Mouse (Mus musculus) lung, adult 2 months (tissue): ENCODE results near the gene Il6st. TPM values are rescaled to one million over a fixed set of nuclear protein-coding genes. Genes with fewer than 3 reads are reported as not detected.

ENCODE experiments used
- DNase-seq: peaks from one replicate; pipeline ENCODE4 v3.0.0; 2022
- H3K4me1 ChIP-seq: fragments of 200-500 bp; 2 replicates; pipeline ENCODE4 v1.6.1; 2011; ENCODE audit warnings: low read length; ENCODE audit not compliant: control insufficient read depth, insufficient read depth
- H3K4me3 ChIP-seq: fragments of 200-500 bp; replicated peaks from 2 replicates; pipeline ENCODE3; 2011; ENCODE audit warnings: low read depth, mild to moderate bottlenecking, control low read depth, low read length; ENCODE audit errors: extremely low read depth
- CTCF ChIP-seq: fragments of 200-500 bp; IDR thresholded peaks from 2 replicates; pipeline ENCODE4 v1.5.1; 2011; ENCODE audit warnings: mild to moderate bottlenecking, low read length, control low read depth; ENCODE audit not compliant: insufficient read depth
- POLR2A ChIP-seq: fragments of 200-500 bp; IDR thresholded peaks from 2 replicates; pipeline ENCODE4 v1.6.1; 2011; ENCODE audit warnings: low read depth, mild to moderate bottlenecking, control low read depth, low read length, borderline replicate concordance; ENCODE audit errors: extremely low read depth
- WGBS: fragments of 180-500 bp; shearing (Covaris S2); methylation state at CpG from one replicate; pipeline ENCODE4 v1.1.7; 2018; 5-methylcytosine and 5-hydroxymethylcytosine counted together
- polyA plus RNA-seq: library from polyadenylated mRNA; depleted of rRNA; stranded (reverse); fragments of >200 nt; gene quantifications from 2 replicates; pipeline ENCODE4 v1.2.3, GENCODE M21; 2012; rRNA removed

The Il6st gene
- polyA plus RNA-seq = 45.4 and 60.5 TPM in 2 replicates

DNA sequence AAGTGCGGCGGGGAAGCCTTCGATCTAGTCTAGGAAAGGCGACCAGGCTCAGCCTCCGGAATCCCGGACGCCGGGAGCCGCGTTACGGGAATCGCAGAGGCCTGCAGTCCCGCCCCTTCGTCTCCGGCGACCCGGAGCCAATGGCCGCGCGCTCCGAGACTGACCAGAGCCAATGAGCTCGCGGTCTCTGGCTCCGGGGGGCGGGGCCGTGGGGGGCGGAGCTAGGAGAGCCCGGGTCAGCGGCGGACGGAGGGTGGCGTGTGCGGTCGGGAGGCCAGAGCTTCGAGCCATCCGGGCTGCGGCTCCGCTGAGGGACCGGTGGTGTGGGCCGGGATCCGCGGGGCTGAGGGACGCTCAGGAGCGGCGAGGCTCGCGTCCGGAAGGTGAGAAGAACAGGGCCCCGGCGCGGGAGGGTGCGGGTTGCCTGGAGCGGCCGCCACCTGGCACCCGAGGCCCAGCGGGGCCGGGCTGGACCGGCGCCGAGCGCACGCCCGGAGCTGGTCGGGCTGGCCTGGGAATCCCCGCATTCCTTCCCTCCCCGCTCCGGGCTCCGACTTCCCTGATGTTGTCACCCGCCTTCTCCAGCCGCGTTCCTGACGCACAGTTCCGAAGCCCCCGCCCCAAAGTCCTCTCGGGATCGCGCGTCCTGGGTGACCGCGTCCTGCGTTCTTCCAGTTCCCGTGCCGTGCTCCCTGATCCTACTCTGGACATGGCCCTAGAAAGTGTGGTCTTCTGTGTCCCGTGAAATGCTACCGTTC, at the start of gene Il6st:
Gene Il6st (plus strand): TSS at position 203 of the 758 bp plus-strand sequence.
- no peak for TF ChIP-seq CTCF
- TF ChIP-seq POLR2A = peak; percentile 73
- DNase-seq = peak; percentile 93
- H3K4me3 ChIP-seq = peak within 1 kb of the TSS; percentile 91
- peaks cover 15% of the 10 kb centered on the region for H3K4me1 ChIP-seq
- under 1% methylated on average over 84 of the region's 85 CpGs for WGBS

- 79% methylated on average over 6 of the region's 6 CpGs for WGBS
- no peak overlapping the region for H3K4me3 ChIP-seq
- no peak for DNase-seq
- H3K4me1 ChIP-seq = no peaks in the 10 kb centered on the region
- TF ChIP-seq CTCF (no peak), POLR2A (no peak)
Observed at GRCm38 (mm10) chr13:112415896-112416295, 48.0 kb upstream of the Il6st start.

- no peak for DNase-seq
- TF ChIP-seq POLR2A (no peak), CTCF (no peak)
- WGBS = 16% methylated on average over 8 of the region's 8 CpGs
- Histone ChIP-seq H3K4me3 (no peak overlapping the region), H3K4me1 (no peaks in the 10 kb centered on the region)
Observed at GRCm38 (mm10) chr13:112416410-112417162, 47.3 kb upstream of the Il6st start.

- TF ChIP-seq CTCF = no peak
- TF ChIP-seq POLR2A = no peak
- Histone ChIP-seq H3K4me1 (no peaks in the 10 kb centered on the region), H3K4me3 (no peak overlapping the region)
- DNase-seq = no peak
- 54% methylated on average over 4 of the region's 4 CpGs for WGBS
Observed at GRCm38 (mm10) chr13:112417163-112417523, 46.7 kb upstream of the Il6st start.

DNA sequence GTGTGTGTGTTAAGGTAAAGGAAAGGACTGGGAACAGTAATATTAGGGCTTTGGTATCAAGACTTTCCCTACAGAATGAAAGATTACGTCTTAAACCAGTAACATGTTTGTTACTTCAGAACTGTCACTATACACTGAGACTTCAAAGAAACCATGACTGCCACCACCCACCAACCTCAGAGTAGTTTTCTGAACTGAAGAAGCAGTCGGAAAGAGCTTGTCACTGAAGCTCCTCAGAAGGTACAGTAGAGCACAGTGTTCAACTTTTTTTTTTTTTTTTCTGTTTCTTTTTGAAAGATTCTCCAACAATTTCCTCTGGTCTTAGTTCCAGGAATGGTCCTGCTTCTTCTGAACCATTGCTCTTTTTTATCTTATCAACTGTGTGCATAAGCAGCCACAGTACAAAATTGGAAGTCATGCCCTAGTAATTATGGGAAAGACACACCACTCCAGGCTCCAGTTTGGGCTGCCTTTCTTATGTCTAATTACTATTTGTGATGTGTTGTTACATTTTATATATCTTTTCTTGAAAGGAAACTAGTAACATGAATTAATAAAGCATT, 45.9 kb upstream of the Il6st start:
- Histone ChIP-seq H3K4me1 (no peaks in the 10 kb centered on the region), H3K4me3 (no peak overlapping the region)
- DNase-seq = no peak
- no peak for TF ChIP-seq POLR2A
- no peak for TF ChIP-seq CTCF
- 72% methylated on average over 2 of the region's 2 CpGs for WGBS

GRCm38 (mm10) chr13:112418595-112418994, 45.3 kb upstream of the Il6st start:
- TF ChIP-seq POLR2A (no peak), CTCF (no peak)
- 85% methylated on average over 4 of the region's 4 CpGs for WGBS
- Histone ChIP-seq H3K4me1 (no peaks in the 10 kb centered on the region), H3K4me3 (no peak overlapping the region)
- no peak for DNase-seq

DNA sequence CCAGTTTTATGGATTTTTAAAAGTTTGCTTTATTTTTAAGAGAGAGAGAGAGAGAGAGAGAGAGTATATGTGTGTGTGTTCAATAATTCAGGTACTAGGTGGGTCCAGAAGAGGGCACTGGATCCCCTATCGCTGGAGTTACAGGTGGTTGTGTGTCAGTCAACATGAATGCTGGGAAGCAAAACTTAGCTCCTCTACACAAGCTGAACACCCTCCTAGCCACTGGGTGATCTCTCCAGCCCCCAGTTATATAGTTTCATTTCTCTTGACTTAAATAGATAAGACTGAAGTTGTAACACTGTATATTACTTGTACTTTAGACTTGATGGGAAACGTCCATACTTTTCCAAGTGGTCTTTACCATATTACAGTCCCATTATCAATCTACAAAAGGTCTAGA, 39.7 kb upstream of the Il6st start:
- 80% methylated on average over 2 of the region's 2 CpGs for WGBS
- Histone ChIP-seq H3K4me1 (peaks cover 4% of the 10 kb centered on the region), H3K4me3 (no peak overlapping the region)
- TF ChIP-seq POLR2A (no peak), CTCF (no peak)
- DNase-seq = no peak

DNA sequence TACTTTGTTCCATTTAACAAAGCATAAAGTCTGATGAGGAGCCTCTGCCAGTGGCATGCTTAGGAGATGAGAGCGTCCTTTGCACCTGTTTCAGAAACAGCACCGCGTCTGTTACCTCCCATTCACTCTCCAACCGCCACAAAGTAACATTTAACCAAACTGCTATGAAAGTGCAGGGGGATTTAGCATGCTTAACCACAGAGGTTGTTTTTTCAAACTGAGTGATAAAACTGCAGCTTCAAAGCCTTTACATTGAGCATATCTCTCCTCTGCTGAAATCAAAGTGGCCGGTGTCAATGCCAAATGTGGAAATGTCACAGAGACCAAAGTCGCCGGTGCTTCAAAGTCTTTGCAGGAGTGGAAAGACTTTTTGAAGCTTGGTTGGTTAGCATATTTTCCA, 39.2 kb upstream of the Il6st start:
- DNase-seq = no peak
- TF ChIP-seq POLR2A = no peak
- TF ChIP-seq CTCF = no peak
- 69% methylated on average over 7 of the region's 7 CpGs for WGBS

DNA sequence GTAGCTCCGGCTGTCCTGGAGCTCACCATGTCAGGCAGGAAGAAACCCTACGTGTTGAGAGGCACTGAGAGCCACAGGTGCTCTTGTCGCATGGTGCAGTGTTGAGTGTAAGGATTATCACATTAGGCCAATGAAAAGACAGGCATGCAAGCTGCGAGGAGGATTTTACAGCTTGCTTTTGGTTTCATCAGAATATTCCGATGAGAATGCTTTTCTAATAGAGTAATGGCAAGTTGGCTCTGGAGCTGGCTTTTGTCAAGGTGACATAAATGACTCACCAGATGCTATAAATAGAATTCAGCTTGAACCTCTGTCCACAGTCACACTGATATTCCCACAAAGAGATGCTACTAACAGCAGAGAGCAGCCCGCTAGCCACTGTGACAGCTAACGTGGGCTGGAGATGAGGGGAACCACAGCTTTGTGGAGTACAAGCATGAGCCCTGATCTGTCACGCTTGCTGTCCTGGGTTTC, 38.7 kb upstream of the Il6st start:
- WGBS = 64% methylated on average over 8 of the region's 8 CpGs
- no peak overlapping the region for H3K4me3 ChIP-seq
- TF ChIP-seq POLR2A = no peak
- no peak for TF ChIP-seq CTCF

More for the DNA sequence above, 39.2 kb upstream of the Il6st start:
- Histone ChIP-seq H3K4me3 (no peak overlapping the region), H3K4me1 (peaks cover 4% of the 10 kb centered on the region)

More for the DNA sequence above, 38.7 kb upstream of the Il6st start:
- peaks cover 4% of the 10 kb centered on the region for H3K4me1 ChIP-seq
- DNase-seq = no peak
